ENCODE assay signal across 16 mouse cellular contexts in genomic region chr9:99622966-99623365, GRCm38 (mm10). TPM values are rescaled to one million over a fixed set of nuclear protein-coding genes. Genes with fewer than 3 reads are reported as not detected.
"Had no signal": no experiment of that assay in that cellular context is flagged by ENCODE, and none has a peak within 500 bp of the region (broad histone marks: within the 10 kb centered on the region; RNA-seq: fewer than 3 reads in every experiment).

No protein-coding gene starts in this region.

- H3K4me1 ChIP-seq: intestine, embryonic 15.5 days; kidney, embryonic 15.5 days; limb, embryonic 10.5 days; liver, embryonic 15.5 days; midbrain, embryonic 12.5 days; neural tube, embryonic 13.5 days; stomach, embryonic 15.5 days had no signal

- H3K9me3 ChIP-seq: intestine, embryonic 15.5 days; kidney, embryonic 15.5 days; limb, embryonic 10.5 days; liver, embryonic 15.5 days; midbrain, embryonic 12.5 days; neural tube, embryonic 13.5 days; stomach, embryonic 15.5 days had no signal

- ATAC-seq: intestine, embryonic 15.5 days; midbrain, embryonic 16.5 days had no signal

- H3K36me3 ChIP-seq: intestine, embryonic 15.5 days; kidney, embryonic 15.5 days; limb, embryonic 10.5 days; liver, embryonic 15.5 days; midbrain, embryonic 12.5 days; neural tube, embryonic 13.5 days; stomach, embryonic 15.5 days had no signal

- H3K9ac ChIP-seq: intestine, embryonic 15.5 days; kidney, embryonic 15.5 days; liver, embryonic 15.5 days; midbrain, embryonic 12.5 days; neural tube, embryonic 13.5 days; stomach, embryonic 15.5 days had no signal

- H3K4me3 ChIP-seq: intestine, embryonic 15.5 days; kidney, embryonic 15.5 days; left cerebral cortex, adult 2 months; limb, embryonic 10.5 days; liver, embryonic 15.5 days; midbrain, embryonic 12.5 days; neural tube, embryonic 13.5 days; stomach, embryonic 15.5 days had no signal

- H3K27me3 ChIP-seq: intestine, embryonic 15.5 days; kidney, embryonic 15.5 days; liver, embryonic 15.5 days; midbrain, embryonic 12.5 days; neural tube, embryonic 13.5 days; stomach, embryonic 15.5 days had no signal

- H3K4me2 ChIP-seq: intestine, embryonic 15.5 days; kidney, embryonic 15.5 days; liver, embryonic 11.5 days; liver, embryonic 15.5 days; midbrain, embryonic 12.5 days; neural tube, embryonic 13.5 days; stomach, embryonic 15.5 days had no signal

- DNase-seq: kidney, adult 18-20 months; retina, postnatal 1 day; right cerebral cortex, postnatal 4 days; spleen, adult 18-20 months; thymus, postnatal 36 days had no signal

- H3K27ac ChIP-seq: intestine, embryonic 15.5 days; kidney, embryonic 15.5 days; left cerebral cortex, adult 2 months; limb, embryonic 10.5 days; liver, embryonic 15.5 days; midbrain, embryonic 12.5 days; neural tube, embryonic 13.5 days; stomach, embryonic 15.5 days had no signal

RNA-seq across cellular contexts. Expression of gene A4gnt, which starts 10.7 kb away (rescaled TPM):
- polyA plus RNA-seq: limb, embryonic 10.5 days; limb, embryonic 14.5 days; liver, embryonic 11.5 days; liver, embryonic 15.5 days; midbrain, embryonic 12.5 days; midbrain, embryonic 16.5 days; neural tube, embryonic 13.5 days had no signal
